Mouse (Mus musculus): ENCODE results near the gene Cacng8.
A peak's percentile ranks its signal among the peaks of the same experiment; 100 is the strongest.
"Not testable (repeated sequence)": the region's sequence is repeated elsewhere in the genome, so short reads cannot be mapped to it uniquely, and the experiment has no call there.

The Cacng8 gene

DNA sequence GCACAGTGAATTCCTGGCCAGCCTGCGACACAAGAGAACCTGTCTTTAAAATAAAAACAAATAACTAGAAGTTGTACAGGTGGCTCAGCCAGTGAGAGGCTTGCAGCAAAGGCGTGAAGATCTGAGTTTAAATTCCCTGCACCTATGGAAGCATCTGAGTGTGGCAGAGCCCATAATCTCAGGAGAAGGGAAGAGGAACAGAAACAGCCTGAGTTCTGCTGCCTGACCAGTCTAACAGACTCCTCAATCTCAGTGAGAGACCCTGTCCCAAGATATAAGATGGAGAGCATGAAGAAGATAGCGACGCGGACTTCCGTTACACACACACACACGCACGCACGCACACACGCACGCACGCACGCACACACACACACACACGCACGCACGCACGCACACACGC lies 2.7 kb upstream of the Cacng8 start:
- DNase-seq (ENCODE audit: low spot score in 2 of 2), result no peak

DNA sequence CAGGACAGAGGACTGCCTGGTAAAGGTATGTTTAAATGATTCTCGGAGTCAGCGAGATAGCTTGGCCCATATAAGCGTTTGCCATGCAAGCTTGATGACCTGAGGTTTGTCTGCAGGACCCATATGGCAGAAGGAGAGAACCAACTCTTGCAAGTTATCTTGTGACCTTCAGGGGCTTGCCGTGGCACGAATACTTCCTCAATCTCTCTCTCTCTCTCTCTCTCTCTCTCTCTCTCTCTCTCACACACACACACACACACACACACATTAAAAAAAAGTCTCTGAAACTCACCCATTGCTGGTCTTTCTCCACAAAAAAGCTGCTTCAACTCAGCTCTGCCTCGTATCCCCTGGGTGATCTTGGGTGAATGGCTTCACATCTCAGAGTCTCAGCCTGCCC lies 1.6 kb upstream of the Cacng8 start:
- DNase-seq (ENCODE audit: low spot score in 2 of 2), result no peak

DNA sequence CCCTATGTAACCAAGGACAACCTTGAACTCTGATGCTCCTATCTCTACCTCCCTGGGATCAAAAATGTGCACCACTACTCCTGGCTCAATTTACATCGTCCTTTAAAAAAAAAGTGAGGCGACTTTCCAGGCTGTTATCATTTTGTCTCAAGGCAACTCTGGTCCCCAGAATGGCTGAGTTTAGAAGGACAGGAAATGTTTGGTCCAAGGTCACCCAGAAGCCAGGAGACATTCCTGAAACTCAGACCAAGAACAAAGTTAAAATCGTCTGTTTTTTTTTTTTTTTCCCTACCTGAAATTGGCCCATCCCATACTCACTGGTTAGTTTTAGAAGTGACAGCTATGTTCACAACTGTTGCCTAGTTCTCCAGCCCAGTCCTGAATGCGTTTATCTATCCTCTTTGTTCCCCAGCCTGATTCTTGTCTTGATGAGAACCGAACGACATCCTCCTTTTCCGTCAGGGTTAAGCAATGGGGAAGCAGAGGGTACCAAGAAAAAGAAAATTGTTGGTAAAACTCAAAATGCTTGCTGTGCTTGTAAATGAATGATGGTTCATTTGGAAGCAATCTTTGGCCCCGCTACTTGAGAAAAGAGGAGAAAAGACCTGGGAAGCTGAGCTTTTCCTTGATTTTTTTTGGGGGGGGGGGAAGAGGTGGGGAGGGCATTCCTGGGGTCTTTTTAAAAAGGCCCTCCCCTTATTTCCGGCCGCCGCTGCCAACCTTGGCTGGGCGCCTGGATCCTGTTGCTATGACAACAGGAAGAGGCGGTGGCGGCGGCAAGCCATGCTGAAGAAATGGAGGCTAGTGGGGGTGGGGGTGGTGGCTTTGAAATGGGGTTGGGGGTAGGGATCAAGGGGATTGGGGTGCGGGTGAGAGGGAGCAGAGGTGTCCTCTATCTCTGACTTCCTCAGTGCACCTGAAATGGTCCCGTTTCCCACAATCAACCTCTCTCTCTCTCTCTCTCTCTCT lies 755 bp upstream of the Cacng8 start:
- peak; percentile 66 to 86 for DNase-seq (ENCODE audit: low spot score in 2 of 2)

DNA sequence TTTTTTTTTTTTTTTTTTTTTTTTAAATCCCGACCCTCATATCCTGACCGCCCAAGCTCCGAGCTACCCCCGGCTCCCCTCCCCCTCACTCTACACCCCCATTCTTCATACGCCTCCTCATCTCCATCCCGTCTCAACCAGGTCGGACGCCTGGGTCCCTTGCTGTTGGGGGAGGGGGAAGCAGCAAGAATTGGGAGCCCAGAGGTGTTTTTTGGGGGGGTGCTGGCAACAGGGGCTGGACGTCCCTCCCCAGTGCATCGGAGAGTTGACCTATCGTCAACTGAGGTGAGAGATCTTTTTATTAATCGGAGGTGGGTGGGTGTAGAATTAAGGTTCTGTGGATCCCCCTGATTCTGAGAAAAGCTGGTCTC lies 583 bp downstream of the Cacng8 start:
- DNase-seq (ENCODE audit: low spot score in 2 of 2), result no peak

DNA sequence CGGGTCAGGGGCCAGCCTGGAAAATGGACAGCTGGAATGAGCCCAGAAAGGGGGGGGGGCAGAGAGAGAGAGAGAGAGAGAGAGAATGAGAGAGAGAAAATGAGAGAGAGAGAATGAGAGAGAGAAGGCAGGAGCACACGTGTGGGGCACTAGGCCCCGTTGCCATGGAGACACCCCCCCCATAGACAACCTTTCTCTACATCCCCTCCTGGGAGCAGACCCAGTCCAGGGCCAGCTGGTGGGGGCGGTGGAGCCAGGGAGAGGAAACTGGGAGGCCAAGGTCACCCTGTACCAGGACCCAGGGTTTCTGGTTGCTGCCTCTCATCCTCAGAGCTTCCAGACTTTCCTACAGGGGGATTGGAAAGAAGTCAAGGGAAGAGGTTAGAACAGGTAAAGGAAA lies 1.3 kb downstream of the Cacng8 start:
- DNase-seq (ENCODE audit: low spot score in 2 of 2), result peak in 1 of 2 experiments; percentile 37

DNA sequence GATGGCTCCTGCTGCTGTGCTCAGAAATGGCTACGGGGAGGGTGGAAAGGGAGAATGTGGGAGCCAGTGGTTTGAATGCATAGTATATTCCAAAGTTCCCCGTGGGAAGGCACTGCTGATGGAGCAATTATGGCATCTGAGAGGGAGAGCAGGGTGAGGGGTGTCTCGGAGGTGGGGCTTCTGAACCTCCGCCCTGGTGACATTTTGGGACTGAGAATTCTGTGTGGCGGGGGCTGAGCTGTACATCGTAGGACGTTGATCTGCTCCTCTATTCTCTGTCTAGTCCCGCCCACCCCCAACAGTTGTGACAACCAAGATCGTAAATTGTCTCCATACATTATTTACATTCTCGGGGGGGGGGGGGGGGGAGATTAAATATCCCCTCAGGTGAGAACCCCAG lies 6.9 kb downstream of the Cacng8 start:
- no peak for DNase-seq (ENCODE audit: low spot score in 2 of 2)

DNA sequence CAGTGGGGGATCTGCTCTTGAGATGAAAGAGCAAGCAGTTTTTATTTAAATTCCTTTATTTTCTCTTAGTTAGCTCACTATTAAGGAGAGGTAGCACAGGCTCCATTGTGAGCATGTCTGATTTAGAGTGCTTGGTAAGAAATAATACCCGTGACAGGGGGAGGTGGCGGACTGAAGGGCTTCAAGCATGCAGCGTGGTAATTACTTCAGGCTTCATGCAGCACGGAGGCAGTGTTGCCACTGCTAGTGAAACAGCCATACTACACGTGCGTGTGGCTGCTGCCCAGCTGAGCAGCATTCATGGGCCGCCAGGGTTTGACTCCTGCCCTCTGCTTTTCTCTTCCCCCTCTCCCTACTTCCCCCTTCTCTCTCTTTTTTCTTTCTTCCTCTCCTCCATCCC lies 7.3 kb downstream of the Cacng8 start:
- no peak for DNase-seq (ENCODE audit: low spot score in 2 of 2)

DNA sequence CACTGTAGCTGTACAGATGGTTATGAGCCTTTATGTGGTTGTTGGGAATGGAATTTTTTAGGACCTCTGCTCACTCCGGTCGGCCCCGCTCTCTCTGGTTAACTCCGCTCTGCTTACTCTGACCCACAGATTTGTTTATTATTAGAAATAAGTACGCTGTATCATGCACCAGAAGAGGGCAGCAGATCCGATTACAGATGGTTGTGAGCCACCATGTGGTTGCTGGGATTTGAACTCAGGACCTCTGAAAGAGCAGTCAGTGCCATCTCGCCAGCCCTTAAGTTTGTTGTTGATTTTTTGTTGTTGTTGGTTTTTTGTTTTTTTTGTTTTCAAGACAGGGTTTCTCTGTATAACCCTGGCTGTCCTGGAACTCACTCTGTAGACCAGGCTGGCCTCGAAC lies 7.9 kb downstream of the Cacng8 start:
- not testable (repeated sequence) for DNase-seq (ENCODE audit: low spot score in 2 of 2)

DNA sequence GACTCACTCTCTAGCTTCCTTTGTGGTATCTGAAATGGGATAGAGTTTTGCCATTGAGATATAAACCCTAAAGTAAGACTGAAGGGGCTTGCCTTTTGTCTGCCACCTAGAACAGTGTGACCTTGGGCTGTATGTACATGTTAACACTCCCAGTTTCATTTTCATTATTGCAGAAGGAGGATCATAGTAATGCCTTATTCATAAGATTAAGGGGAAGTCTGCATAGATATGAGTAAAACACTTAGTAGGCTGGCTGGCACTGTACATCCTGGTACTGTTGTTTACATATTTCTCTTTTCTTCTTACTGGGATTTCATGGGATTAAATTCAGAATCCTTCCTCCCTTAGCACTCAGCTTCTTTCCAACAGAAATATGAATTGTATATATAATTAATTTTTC lies 9.5 kb downstream of the Cacng8 start:
- no peak for DNase-seq (ENCODE audit: low spot score in 2 of 2)

DNA sequence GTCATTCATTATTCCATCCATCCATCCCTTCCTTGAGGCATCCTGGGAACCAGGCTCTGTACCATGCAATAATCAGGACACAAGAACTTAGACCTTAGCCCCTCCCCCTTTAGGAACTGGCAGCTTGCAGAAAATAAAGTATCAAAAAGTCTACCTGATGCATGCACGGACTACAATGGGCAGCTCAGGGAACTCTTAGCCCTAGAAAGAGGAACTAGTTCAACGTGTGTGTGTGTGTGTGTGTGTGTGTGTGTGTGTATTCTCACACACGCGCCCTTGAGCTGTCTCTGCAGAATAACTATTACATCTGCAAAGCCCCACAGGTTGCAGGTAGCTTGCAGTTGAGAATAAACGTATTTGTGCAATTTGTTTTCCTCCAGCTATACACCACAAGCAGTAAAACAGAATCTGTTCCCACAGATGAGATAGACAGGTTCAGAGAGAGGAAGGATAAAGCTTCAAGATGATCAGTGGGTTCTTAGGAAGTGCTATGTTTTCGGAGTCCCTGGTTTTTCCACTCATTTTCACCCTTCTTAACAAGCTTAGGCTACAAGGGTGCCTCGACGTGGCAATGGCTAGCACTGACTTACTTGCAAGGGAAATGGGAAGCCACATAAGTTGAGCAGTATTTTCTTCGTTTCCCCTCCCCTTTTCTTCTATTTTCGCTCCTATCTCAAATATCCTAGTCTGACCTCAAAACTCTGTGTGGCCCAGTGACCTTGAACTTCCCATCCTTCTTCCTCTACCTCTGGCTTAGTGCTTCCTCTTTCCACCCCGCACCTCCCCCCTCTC lies 19.4 kb downstream of the Cacng8 start:
- no peak for DNase-seq (ENCODE audit: low spot score in 2 of 2)

DNA sequence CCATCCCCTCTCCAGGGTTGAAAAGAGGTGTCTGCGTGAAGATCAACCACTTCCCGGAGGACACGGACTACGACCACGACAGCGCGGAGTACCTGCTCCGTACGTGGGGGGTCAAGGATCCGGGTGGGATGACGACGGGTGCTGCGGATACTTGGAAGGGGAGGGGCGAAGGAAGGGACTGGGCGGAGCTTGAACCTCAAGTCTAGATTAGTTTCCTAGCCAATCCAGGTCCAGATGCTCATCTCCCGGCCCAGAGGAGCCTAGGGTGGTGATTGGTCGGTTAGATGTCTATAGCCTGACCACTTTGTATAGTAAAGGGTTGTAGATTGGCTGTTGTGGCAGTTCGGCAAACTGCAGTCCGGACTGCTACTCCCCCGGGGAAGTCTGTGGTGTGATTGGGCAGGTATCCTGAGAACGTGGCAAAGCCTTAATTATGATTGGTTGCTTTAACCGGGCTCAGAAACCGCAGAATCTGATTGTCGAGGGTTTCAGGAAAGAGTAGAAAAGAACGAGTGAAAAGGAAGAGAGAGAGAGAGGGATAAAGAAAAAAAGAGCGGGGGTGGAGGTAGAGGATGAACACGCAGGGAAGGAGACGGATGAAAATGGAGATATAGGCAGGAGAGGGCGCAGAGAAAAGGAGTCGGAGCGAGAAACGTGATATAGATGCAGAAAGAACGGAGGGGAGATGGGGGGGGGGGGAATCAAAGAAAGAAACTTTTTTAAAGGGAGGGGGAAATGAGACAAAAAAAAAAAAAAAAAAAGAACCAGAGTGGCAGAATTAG lies 20.9 kb downstream of the Cacng8 start:
- DNase-seq (ENCODE audit: low spot score in 2 of 2), result peak in 1 of 2 experiments; percentile 44

DNA sequence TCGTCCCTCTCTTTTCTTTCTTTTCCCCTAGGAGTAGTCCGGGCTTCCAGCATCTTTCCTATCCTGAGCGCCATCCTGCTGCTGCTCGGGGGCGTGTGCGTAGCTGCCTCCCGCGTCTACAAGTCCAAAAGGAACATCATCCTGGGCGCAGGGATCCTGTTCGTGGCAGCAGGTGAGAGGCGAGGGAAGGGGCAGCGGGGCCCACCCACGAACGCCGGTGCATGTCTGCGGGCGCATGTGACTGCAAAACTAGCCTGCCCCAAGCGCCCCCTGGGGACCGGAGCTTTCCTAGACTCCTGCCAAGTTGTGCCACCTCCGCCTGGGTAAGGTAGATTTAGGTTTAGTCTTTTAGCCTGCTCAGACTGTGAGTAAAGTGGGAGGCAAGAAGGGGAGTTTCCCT lies 21.6 kb downstream of the Cacng8 start:
- peak in 1 of 2 experiments; percentile 35 for DNase-seq (ENCODE audit: low spot score in 2 of 2)

DNA sequence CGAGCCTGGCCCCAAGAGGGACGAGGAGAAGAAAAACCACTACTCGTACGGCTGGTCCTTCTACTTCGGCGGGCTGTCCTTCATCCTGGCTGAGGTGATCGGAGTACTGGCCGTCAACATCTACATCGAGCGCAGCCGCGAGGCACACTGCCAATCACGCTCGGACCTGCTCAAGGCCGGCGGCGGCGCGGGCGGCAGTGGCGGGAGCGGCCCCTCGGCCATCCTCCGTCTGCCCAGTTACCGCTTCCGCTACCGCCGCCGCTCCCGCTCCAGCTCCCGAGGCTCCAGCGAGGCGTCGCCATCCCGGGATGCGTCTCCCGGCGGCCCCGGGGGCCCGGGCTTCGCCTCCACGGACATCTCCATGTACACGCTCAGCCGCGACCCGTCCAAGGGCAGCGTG lies 24.4 kb downstream of the Cacng8 start:
- DNase-seq (ENCODE audit: low spot score in 2 of 2), result peak in 1 of 2 experiments; percentile 55

DNA sequence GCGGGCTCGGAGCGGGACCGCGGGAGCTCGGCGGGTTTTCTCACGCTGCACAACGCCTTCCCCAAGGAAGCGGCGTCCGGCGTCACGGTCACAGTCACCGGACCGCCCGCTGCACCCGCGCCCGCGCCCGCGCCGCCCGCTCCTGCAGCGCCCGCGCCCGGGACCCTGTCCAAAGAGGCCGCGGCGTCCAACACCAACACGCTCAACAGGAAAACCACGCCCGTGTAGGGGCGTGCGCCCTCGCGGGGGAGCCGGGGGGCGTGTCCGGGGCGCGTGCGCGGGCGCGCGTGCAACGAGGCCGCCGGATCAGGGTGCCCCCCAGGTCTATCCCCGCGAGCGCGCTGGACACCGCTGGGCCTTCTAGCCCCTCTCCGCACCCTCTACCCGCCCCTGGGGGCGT lies 24.9 kb downstream of the Cacng8 start:
- DNase-seq (ENCODE audit: low spot score in 2 of 2), result peak in 1 of 2 experiments; percentile 30

DNA sequence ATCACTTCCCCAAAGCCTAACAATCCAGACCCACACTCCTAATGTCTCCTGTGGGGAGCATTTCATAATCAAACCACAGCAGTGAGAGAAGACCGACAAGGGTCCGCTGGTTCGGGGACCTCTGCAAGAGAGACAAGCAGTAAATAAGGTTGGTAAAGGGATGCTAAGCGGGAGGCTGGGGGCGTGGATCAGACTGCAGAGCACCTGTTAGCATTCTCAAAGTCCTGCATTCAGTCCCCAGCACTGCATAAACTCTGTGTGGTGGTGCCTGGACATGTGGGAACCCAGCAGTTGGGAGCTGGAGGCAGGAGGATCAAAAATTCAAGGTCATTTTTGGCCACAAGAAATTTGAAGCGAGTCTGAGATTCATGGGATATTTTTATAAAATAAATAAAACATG lies 29.5 kb downstream of the Cacng8 start:
- no peak for DNase-seq (ENCODE audit: low spot score in 2 of 2)

DNA sequence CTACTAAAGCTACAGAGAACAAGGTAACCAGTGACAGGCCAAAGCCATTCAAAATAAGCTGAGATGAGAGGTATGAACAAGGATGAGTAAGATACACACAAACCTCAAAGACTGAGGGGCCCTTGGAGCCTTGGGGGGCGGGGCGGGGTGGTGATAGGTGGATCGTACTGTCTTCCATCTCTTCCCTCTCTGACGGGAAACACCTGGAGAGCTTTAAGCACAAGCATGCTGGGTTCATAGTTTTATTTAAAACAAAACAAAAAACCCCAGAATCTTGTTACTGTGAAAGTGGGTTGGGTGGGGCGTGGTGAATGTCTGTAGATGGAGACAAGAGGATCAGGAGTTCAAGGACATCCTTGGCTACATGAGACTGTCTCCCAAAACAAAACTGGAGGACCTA lies 30.0 kb downstream of the Cacng8 start:
- DNase-seq (ENCODE audit: low spot score in 2 of 2), result no peak

DNA sequence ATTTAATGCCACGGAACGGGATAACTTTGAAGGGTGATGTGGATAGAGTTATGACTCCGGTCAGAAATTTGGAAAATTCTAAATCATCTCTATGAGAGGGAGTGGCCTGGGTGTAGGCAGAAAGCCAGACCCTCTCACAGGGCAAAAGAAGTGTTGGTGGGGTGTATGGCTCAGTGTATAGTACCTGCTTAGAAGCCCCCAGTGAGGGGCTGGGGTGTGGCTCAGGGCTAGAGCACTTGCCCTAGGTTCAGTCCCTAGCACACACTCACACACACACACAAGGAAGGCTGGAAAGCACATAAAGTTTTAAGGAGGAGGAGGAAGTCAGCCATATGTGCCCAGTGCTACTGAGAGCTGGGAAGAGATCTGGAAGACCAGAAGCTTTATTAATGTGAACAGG lies 30.8 kb downstream of the Cacng8 start:
- DNase-seq (ENCODE audit: low spot score in 2 of 2), result no peak

DNA sequence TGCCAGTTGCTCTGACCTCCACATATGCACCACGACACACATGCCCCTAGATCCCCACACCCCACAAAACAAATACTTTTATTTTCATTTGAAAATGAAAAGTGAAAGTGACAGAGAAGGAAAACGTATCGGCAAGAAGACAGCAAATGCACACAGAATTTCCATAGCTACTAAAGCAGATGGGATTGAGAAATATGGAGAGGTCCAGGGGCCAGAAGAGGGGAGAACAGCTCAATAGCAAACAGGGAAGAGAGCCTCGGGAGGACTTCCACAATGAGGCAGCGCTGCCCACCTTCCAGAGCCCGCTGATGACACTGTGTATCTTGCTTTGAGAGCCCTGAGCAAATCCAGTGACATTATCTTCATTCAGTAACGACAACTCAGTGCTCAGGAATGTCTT lies 31.6 kb downstream of the Cacng8 start:
- DNase-seq (ENCODE audit: low spot score in 2 of 2), result no peak

DNA sequence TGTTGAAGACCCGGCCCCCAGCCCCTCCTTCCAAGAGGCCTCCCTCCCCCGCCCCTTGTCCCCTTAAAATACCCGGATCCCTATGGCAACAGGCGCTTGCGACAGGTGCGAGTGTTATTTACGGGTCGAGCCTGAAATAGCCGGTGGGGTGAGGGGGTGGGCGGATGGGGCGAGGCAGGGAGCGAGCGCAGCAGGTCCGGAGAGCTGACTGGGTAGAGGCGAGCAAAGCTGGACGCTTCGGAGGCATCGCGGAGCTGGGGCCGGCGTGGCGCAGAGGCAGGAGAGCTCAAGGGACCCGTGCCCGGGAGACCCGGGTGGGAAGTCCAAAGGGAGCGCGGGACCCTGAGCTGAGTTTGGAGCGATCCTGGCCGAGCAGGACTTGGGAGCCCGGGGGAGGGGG lies 32.9 kb downstream of the Cacng8 start:
- no peak for DNase-seq (ENCODE audit: low spot score in 2 of 2)

DNA sequence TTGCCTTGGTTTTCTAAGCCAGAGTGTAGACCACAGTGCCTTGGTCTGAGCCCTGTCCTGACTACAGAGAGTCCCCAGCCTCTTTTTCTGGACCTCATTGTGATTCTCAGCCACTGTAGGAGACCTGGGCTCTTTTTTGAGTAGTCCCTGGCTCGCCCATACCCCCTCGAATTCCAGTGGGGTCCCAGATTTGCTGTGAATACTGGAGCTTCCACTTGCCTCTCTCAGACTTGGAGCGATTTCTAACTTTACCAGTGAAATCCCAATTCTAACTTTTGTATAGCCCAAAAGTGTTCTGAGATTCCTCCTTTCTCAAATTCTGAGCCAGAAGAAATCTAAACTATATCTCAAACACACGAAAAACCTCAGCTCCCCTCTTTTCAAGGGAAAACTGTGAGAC lies 33.4 kb downstream of the Cacng8 start, which contains the start of gene Cacng6:
TSS of gene Cacng6 (plus strand) at position 301 of the 400 bp plus-strand sequence.
- no peak for DNase-seq (ENCODE audit: low spot score in 2 of 2)

DNA sequence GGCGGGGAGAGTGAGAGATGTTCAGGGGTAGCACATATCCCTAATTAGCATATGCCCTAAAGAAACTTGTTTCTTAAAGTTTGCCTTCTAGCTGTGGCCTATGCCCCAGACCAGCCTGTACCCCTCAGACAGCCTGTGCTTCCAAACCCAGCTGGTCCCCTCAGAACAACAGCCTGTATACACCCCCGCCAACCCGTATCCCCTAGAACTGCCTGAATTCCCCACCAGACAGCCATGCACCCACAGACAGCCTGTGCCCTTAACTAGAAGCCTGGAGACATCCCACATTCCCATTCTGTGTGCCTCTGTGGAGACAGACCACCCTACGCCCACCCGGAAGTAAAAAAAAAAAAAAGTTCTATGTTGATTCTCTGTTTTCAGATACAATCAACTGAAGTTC lies 34.7 kb downstream of the Cacng8 start:
- no peak for DNase-seq (ENCODE audit: low spot score in 2 of 2)

DNA sequence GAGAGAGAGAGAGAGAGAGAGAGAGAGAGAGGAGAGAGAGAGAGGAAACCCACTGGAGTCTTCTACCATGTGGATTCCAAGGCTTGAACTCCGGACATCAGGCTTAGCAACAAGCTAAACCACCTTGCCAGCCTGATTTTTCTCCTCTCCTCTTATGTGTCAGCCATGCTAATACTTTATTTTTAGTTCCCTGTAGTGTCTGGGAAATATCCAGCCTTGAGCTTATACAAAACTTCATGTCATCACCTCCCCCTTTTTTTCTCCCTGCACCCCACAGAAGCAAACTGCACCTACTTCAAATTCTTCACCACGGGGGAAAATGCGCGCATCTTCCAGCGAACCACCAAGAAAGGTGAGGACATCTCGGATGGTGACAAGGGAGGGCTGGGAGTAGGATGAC lies 39.7 kb downstream of the Cacng8 start:
- DNase-seq (ENCODE audit: low spot score in 2 of 2), result no peak
